Mouse (Mus musculus) adrenal gland (tissue): ENCODE measurements around the gene Surf1.

Source experiments
- intact Hi-C: fragments of 180-260 bp; cut with DNase I; formaldehyde crosslinking; loops from one replicate; pipeline ENCODE4 v1.15.1; 2025
- long read RNA-seq, 2 experiments: library from polyadenylated mRNA; unstranded; transcript quantifications; one replicate each; pipeline ENCODE4 v2.0.0; 2020; ENCODE audit warnings: borderline replicate concordance in 1 of 2; ENCODE audit not compliant: insufficient replicate concordance in 1 of 2

The Surf1 gene
- long read RNA-seq, experiment 1, transcript Surf1-209 (9 exons, 1,151 nt) = minor isoform, 11 of 95 reads
- long read RNA-seq, experiment 1, transcript Surf1-201 (9 exons, 1,173 nt) = major isoform, 56 of 95 reads
- long read RNA-seq, experiment 1, partial matches to known transcripts = 6 of 95 reads
- long read RNA-seq, experiment 1, other reads (novel, unspliced or antisense) = 22 of 95 reads
- long read RNA-seq, experiment 2, transcript Surf1-201 (9 exons, 1,173 nt) = major isoform, 63 of 110 reads
- long read RNA-seq, experiment 2, transcript Surf1-209 (9 exons, 1,151 nt) = minor isoform, 12 of 110 reads
- long read RNA-seq, experiment 2, partial matches to known transcripts = 13 of 110 reads
- long read RNA-seq, experiment 2, other reads (novel, unspliced or antisense) = 22 of 110 reads

DNA sequence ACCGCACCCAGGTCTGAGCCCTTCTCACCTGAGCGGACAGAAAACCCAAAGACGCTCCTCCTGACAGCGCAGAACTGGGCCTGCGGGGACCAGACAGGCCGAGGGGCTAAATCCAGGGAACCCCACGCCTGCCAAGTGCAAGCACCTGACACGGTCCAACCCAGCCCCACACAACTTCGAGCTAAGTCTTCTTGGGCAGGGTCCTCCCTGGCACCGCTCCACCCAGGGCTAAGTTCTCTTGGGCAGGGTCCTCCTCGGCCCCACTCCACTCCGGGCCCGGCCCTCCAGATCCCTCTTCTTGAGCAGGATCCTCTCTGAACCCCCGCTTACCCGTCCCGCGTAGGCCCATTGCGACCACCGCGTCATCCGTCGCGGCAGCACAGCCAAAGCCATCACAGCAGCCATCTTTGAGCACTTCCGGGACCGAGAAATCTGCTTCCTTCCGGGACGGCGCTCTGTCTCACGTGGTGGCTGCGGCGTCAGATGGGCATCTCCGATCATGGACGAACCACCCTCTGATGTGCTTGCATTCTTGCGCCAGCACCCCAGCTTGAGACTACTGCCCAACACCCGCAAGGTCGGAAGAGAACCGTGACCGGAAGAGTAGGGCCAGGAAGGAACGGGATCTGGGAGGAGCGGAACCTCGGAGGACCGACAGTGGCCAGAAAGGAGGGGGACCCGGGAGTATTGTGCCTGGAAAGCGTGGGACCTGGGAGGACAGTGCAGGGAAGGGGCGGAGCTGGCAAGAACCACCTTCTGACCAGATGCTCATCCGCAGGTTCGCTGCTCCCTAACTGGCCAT is at the start of gene Surf1, which contains the start of gene Surf2:
TSS of gene Surf1 (minus strand) at position 604 of the 802 bp plus-strand sequence.
TSS of gene Surf2 (plus strand) at position 441 of the 802 bp plus-strand sequence.
- intact Hi-C loops = no loop called here

DNA sequence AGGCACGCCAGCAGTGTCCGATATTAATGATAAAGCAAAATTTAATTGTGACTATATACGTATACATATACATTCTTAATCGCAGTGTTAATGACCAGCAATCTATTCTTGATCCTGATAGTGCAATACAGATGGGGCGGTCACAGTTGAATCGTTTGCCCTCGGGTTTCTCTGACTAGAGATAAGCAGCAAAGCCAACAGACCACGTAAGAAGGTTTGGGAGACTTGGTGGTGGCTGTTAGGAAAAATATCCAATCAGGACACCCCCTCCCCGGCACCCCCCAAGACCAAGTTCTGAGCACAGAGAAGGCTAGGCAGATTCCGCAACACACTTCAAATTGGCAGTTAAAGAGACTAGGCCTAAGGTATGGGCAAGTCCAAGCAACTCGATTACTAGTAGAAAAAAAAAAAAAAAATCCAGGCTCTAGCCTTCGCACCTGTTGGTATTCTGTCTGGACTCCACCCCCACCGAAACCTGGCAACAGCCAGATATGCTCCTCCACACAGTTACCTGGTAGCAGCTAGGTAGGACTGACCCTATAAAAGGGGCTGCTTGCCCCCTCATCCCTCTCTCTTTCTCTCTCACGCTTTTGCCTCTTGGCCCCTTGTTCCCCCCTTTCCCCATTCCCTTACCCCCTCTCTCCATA is 48.5 kb upstream of the Surf1 start:
- intact Hi-C loops = loop anchor here (5.0 kb wide), 1 partner anchor 58 kb away; no protein-coding TSS in a partner anchor

DNA sequence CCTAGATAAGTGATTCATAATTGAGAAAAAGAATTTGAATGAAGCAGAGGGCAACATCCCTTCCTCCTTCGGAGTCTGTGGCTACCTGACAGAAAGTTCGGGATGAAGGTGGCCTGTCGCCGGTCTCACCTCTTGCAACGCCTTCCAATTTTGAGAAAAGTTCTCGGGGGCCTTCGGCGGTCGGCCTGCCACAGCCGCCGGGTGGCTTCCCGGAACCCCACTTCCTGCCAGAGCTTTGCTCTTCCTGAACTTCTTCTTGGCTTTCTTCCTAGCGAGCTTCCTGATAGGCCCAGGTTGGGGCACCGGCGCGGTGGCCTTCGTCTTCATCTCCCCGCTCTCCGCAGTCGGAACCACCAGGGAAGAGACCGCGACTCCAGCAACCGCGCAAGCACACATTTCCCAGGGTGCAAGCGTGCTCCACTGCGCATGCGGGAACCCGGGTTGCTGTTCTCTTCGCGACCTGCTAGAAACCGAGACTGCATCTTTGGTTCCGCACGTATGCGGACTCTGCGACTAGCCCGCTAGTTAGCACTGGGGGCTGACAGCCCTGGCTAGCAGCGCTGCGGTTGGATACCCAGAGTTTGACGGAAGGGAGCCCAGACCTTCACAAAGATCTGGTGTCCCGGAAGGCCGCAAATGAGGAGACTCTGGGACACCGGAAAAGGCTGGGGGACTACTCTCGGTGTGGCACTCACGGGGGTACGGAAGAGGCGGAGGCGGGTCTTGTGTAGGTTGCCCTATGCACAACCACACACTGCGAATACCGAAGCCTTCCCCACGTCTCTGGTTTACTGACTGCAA is 47.8 kb upstream of the Surf1 start, which contains the start of gene Rexo4:
TSS of gene Rexo4 (minus strand) at position 464 of the 801 bp plus-strand sequence.
- intact Hi-C loops = loop anchor here (5.0 kb wide), 1 partner anchor 57 kb away; no protein-coding TSS in a partner anchor

DNA sequence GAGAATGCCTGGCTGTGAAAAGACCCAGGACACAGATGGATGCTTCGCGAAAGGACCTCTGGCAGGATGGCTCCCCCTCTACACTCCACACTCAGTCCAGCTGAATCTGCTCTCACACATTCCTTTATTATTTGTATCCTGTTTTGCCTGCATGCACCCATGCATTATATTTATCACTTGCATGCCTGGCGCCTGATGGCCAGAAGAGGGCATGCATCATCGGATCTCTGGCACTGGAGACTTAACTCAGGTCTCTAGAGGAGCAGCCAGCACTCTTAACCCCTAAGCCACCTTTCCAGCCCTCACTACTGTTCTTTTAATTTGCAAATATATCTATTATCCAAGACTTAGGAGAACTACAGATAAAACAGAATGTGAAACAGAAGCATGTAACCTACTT is 44.4 kb upstream of the Surf1 start:
- intact Hi-C loops = loop anchor here (5.0 kb wide), 1 partner anchor 53 kb away; no protein-coding TSS in a partner anchor

DNA sequence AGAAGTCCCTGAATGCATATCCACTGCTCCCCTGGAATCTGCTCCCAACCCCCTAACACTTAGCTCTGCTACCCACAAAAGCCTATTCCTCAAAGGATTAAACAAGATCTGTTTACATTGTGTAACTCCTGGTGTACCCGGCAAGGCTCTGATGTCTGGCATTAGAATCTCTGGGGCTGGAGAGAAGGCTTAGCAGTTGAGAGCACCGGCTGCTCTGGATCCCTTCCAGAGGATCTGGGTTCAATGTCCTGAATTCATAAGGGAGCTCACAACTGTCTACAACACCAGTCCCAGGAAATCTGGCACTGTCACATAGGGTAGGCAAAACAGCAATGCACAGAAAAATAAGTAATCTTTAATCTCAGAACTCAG is 41.1 kb upstream of the Surf1 start:
- intact Hi-C loops = no loop called here

DNA sequence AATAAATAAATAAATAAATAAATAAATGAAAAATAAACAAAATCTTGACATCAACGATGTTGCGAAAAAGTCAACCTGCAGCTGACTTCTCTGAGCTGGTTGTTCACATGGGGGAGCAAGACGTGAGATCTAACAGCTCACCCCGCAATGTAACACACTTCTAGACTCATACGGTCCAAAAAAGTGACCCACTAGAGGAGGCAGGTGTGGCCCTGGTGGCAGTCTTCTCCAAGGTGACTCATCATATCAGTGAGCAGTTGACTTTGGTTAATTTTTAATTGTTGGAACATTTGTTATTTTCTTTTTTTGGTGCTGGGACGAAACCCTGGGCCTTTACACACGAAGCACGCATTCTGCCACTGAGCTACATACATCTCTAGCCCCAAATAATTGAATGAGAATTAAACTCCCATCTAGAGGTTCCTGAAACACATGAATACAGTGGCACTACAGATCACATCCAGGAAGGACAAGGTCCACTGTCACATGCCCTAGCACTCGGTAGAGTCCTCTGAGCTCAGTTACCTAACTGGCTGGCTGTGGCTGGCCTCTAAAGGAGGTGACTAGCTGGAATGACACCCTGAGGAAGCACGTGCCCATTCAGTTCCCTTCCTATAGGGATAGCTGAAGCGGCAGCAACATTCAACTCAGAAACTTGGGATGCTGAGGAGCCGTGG is 40.6 kb upstream of the Surf1 start:
- intact Hi-C loops = no loop called here

DNA sequence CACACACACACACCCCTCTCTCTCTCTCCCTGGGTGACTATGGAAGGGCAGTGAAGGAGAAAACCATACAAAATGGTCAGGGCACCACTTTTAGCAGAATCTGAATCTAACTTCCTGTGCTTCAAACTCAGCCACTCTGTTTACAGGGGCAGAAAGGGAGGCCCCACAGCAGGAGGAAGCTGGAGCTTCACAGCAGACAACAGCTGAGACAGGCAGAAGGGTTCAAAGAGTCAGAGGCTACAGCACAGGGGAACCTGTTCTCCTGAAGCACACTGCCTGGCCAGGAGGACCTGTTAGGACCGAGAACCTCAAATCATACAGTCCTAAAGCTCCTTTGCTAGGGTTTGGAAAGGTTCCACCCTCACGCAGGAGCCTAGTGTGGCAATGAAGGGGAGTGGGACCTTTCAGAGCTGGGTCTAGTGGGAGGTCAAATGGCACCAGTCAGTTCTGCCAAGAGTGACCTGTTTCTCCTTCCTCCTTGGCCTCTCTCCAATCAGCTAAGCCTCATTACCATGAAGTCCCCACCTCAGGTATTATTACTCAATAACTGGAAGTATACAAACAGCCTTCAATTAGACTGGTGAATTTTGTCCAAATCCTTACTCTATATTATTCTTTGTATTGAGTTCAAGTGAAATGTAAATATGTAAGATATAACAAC is 38.5 kb upstream of the Surf1 start:
- intact Hi-C loops = no loop called here

DNA sequence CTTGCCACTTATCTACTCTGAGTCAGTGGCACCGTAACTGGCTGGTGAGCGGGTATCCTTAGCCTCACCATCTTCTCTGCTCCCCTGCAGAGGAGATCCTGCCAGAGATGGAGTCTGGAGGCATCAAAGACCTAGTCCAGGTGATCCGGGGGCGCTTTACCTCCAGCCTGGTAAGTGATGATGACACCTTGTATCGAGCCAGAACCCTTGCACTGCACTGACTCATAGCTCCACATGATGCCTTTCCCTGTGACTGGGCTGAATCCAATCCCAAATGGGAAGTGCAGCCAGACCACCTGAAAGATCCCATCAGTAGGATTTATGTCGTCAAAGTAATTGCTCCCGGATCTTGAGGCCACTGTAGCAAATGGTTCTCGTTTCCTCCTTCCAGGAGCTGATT is 36.5 kb upstream of the Surf1 start:
- intact Hi-C loops = no loop called here

DNA sequence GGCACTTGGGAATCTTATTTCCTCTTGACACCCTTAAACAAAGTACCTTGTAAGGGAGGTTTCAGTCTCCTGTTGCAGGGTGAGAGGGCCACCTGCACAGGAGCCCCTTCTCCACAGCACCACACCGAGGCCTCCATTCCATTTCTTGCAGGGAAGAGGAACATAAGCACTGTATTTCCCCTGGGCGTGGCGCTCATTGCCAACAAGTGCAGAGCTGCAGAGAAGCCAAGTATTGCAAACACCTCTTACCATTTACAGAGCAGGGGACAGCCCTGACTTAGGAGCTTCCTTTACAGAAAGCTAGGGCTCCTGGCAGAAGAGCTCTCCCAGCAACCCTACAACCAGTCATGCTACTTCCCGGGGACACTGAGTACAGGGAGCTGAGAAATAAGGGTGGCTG is 35.9 kb upstream of the Surf1 start:
- intact Hi-C loops = no loop called here

DNA sequence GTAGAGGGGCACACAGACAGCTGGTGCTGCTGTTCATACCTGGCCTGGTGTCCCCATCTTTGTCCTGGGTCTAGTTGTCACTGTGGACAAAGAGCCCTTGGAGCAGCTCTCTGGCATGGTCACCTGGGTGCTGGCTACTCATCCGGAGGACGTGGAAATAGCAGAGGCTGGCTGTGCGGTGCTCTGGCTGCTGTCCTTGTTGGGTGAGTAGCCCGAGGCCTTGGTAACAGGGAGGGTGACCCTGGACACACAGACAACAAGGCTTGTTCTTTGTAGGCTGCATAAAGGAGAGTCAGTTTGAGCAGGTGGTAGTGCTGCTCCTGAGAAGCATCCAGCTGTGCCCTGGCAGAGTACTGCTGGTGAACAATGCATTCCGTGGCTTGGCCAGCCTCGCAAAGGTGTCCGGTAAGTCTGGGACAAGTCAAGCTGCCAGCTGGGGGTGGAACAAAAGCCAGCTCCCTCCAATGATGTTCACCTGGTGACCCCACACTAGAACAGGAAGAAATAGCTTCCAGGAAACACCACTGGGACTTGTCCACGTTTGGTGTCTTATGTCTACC is 35.1 kb upstream of the Surf1 start:
- intact Hi-C loops = no loop called here

DNA sequence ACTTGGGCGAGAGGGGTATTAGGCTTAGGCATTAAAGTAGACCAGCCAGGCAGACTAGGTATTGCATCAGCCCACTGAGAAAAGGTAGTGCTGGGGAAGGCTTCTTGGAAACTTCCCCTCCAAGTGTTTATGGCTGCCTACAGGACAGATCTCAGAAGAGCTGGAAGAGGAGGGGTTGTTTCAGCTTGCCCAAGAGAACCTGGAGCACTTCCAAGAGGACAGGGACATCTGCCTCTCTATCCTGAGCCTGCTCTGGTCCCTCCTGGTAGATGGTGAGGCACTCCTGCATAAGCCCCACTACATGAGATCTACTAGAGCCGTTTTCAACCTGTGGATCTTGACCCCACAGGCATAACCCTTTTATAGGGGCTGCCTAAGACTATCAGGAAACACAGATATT is 34.1 kb upstream of the Surf1 start:
- intact Hi-C loops = no loop called here

DNA sequence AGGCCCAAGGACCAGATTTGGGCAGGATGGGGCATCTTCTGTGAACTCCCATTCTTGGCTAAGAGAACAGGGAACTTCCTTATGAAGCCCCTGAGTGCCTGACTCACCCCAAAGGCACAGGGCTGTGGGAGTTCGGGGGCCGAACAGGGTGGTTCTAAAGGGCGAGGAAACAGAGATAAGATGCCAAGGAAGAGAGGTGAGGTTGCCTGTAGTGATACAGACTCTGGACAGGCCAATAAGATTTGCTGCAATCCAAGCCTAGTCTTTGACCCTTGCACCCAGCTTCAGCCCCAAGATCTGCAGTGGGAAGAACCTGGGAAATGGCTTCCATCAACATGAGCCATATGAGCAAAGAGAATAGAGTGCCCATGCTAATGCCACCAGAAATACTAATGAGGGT is 26.9 kb upstream of the Surf1 start:
- intact Hi-C loops = no loop called here

DNA sequence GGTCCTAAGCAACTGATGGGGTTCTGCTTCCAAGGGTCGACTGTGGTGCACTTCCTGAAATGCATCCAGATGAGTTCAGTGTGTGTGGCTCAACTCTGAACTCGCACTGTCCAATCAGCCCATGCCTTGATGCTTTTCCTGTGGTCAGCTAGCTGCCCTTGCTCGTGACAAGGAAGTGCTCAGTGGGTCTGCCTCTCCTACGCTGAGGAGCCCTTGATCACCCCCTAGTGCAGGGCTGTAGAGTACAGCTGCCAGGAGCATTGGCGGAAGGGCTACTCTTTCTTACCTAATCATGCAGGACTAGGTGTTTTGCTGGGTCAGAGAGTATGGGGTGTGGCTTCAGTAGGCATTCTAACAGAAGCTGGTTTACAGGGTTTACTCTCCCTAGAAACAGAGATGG is 25.2 kb upstream of the Surf1 start:
- intact Hi-C loops = no loop called here

DNA sequence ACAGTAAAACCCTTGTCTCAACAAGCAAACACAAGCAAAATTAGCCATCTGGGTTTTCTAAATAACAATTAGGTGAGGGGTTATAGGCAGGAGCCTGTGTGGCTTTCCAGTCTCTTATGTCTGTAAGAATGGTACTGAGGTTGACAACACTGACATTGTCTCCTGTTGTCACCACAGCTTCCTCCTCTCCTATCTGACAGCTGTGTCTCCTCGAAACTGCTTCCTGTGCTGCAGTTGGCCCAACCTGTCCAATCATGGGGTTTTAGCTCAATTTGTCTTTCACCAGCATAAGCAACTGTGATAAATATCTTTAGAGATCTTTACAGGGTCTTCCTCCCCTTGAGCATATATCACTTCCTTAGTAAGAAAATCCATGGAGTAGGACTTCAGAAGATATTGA is 20.1 kb upstream of the Surf1 start:
- intact Hi-C loops = no loop called here

DNA sequence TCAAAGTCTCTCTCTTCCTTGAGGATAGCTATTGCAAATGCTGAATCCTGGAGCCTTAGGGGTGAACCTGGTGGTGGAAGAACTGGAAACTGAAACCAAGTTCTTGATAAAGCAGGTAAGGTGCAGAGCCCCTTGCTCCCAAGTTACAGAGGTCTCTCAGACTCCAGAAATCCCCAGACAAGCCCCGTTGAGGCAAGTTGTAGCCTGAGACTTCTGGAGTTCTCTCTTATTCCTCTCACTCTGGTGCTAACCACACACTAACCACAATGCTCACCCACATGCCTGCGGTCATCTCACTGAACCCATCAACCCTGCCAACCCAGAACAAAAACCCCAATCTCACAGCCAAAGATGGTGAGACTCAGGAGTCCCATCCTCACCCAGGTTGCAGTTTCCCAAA is 19.0 kb upstream of the Surf1 start:
- intact Hi-C loops = no loop called here

DNA sequence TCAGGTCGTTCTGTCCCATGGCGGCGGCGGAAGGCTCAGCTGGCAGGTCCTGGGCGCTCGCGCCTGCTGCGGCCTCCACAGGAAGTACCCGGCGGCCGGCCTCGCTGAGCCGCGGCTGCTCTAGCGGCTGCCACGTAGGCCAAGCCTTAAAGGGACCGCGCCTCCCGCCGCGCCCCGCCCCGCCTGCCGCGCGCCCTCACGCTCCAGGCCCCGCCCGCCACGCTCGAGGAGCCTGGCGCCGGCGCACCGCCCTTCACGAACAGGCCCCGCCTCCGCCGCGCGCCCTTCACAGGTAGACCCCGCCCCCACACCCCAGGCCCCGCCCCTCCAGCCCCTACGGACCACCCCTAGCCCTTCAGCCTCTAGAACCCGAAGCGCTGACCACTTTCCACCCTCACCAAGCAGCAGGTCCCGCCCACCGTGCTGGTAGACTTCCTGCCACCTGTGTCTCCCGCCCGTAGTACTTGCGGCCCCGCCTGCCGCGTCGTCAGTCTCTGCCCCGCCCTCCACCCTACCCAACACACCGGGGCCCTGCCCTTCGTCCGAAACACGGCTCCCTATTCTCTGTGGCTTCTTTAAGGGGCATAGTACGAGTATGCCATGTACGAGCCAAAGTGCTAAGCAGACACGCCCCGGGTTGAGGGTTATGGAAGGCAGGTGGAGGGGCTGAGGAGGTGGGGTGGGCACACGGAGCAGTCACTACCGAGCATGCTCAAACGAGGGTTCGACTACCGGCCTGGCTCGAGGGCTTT is 17.1 kb upstream of the Surf1 start, which contains the start of the genes Surf4 and Stkld1:
TSS of gene Surf4 (minus strand) at position 625 of the 752 bp plus-strand sequence.
TSS of gene Stkld1 (plus strand) at position 744 of the 752 bp plus-strand sequence.
- intact Hi-C loops = loop anchor here (5.0 kb wide), 2 partner anchors 79 to 104 kb away; no protein-coding TSS in a partner anchor

DNA sequence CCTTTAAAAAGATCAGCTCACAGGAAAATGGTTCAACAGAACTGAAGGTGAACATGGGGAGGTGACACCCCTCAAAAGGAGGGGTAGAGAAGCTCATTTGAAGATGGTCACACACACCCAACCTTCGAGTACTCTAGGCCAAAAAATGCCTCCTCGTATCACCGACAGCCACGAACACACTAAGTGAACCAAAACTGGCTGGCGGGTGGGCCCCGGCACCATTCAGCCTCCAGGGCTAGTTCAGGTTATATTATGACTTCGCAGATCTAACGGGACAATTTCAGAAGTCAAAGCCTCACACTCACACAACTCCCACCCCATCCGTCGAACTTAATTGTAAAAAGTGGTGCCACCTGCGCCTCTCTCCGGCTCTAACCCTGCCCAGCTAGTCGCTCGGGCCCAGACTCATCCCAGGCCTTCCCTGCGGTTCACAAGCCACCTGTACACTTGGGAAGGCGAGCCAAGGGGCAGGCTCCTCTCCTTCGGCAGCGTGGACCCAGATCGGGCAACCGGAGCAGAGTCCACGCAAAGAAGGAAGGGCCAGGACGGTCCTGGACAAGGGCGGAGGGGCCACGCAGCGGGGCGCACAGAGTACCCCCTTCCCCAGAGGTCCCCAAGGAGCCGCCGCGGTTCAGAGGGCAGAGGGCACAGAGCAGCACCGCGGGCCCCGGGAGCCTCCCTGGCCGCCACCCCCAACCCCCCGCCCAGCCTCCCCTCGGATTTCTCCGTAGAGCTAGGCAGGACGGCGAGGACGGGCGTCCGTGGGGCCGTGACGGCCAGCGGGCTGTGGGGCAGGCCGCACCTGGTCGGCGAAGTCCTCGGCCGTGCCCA is 16.4 kb upstream of the Surf1 start:
- intact Hi-C loops = loop anchor here (5.0 kb wide), 2 partner anchors 80 to 105 kb away; no protein-coding TSS in a partner anchor
